Comparison of ENCODE assay signal across 9 mouse cellular contexts in genomic region chr7:24363228-24363627, GRCm38 (mm10). TPM values are rescaled to one million over a fixed set of nuclear protein-coding genes. Genes with fewer than 3 reads are reported as not detected.
A peak's percentile ranks its signal among the peaks of the same experiment; 100 is the strongest.
DNase-seq lines count a peak whose midpoint lies in the region; ATAC-seq lines count a peak whose summit lies in the region.
"Had no signal": no experiment of that assay in that cellular context is flagged by ENCODE, and none has a peak within 500 bp of the region (broad histone marks: within the 10 kb centered on the region; RNA-seq: fewer than 3 reads in every experiment).

No protein-coding gene starts in this region.

- H3K4me3 ChIP-seq in embryonic facial prominence, embryonic 10.5 days: no peak overlapping the region

- ATAC-seq in activated CD4-positive, CD25-positive, alpha-beta regulatory T cell, adult 4 months: no peak

- no peaks in the 10 kb centered on the region for H3K27me3 ChIP-seq in embryonic facial prominence, embryonic 10.5 days (replicated peaks; ENCODE audit: low read depth, poor library complexity, severe bottlenecking)

- H3K36me3 ChIP-seq in embryonic facial prominence, embryonic 10.5 days (replicated peaks): no peaks in the 10 kb centered on the region

- H3K27ac ChIP-seq in embryonic facial prominence, embryonic 10.5 days (replicated peaks): no peak overlapping the region

- H3K9me3 ChIP-seq in embryonic facial prominence, embryonic 10.5 days: peaks cover 3% of the 10 kb centered on the region; the same call in 1 of the 2 replicates

- peak; percentile 44 for DNase-seq in heart, postnatal 4 days
- DNase-seq in heart, adult 9 months (ENCODE audit: low spot score in 2 of 2): no peak
- DNase-seq in spleen, postnatal 10 days (ENCODE audit: low spot score in 2 of 2): peak; percentile 64 to 81
- DNase-seq in spleen, adult 12 weeks (ENCODE audit: low spot score): no peak
- peak; percentile 53 for DNase-seq in embryonic facial prominence, embryonic 10.5 days (ENCODE audit: low spot score)
- peak; percentile 75 for DNase-seq in retina, postnatal 1 day
- DNase-seq in cerebellum, adult 11 months: no peak

- WGBS in embryonic facial prominence, embryonic 10.5 days: 25% methylated on average over 7 of the region's 7 CpGs

- no peaks in the 10 kb centered on the region for H3K4me1 ChIP-seq in embryonic facial prominence, embryonic 10.5 days

RNA-seq across cellular contexts. Expression of gene Kcnn4, which starts 6.8 kb away (rescaled TPM):
- 1 to 10 TPM; 1.0 TPM for total RNA-seq in heart, postnatal 4 days (2021)
- 3.0 and 3.5 TPM in 2 replicates for polyA plus RNA-seq in embryonic facial prominence, embryonic 10.5 days (2016; fragmentation: Nextera tagmentation; extraction: Ambion mirVana)
- 100 to 1,000 TPM; 101 to 105 TPM for polyA plus RNA-seq in activated CD4-positive, CD25-positive, alpha-beta regulatory T cell, adult 4 months (2017; shearing (Covaris generic))

RNA-seq across cellular contexts. Expression of gene Lypd5, which starts 14.2 kb away (rescaled TPM):
- total RNA-seq in heart, postnatal 4 days (2021): not detected
- not detected in 2 replicates for polyA plus RNA-seq in embryonic facial prominence, embryonic 10.5 days (2016; fragmentation: Nextera tagmentation; extraction: Ambion mirVana)
- polyA plus RNA-seq in activated CD4-positive, CD25-positive, alpha-beta regulatory T cell, adult 4 months (2017; shearing (Covaris generic)): not detected
- polyA plus RNA-seq: heart, embryonic 16.5 days had no signal

RNA-seq across cellular contexts. Expression of gene Tescl, which starts 29.5 kb away (rescaled TPM):
- under 1 TPM; 0.32 to 0.33 TPM for total RNA-seq in heart, postnatal 4 days (2021)
- polyA plus RNA-seq in embryonic facial prominence, embryonic 10.5 days (2016; fragmentation: Nextera tagmentation; extraction: Ambion mirVana): 0.17 TPM in 1 of 2 replicates, not detected in the other
- polyA plus RNA-seq in activated CD4-positive, CD25-positive, alpha-beta regulatory T cell, adult 4 months (2017; shearing (Covaris generic)): not detected

RNA-seq across cellular contexts. Expression of gene Smg9, which starts 36.2 kb away (rescaled TPM):
- total RNA-seq in heart, postnatal 4 days (2021): 10 to 100 TPM; 15.0 to 15.5 TPM
- 25.8 and 26.3 TPM in 2 replicates for polyA plus RNA-seq in embryonic facial prominence, embryonic 10.5 days (2016; fragmentation: Nextera tagmentation; extraction: Ambion mirVana)
- polyA plus RNA-seq in activated CD4-positive, CD25-positive, alpha-beta regulatory T cell, adult 4 months (2017; shearing (Covaris generic)): 10 to 100 TPM; 24.1 to 31.0 TPM

RNA-seq across cellular contexts. Expression of gene Zfp94, which starts 46.8 kb away (rescaled TPM):
- total RNA-seq in heart, postnatal 4 days (2021): 1 to 10 TPM; 1.0 to 1.8 TPM
- 13.8 and 13.9 TPM in 2 replicates for polyA plus RNA-seq in embryonic facial prominence, embryonic 10.5 days (2016; fragmentation: Nextera tagmentation; extraction: Ambion mirVana)
- 1 to 10 TPM; 7.8 to 9.3 TPM for polyA plus RNA-seq in activated CD4-positive, CD25-positive, alpha-beta regulatory T cell, adult 4 months (2017; shearing (Covaris generic))

Comparison
In these comparisons a context has a peak if more than half of its experiments do, and no peak if none do; other contexts are left out.
1. DNase-seq: peak in heart, postnatal 4 days (single experiment), spleen, postnatal 10 days (2 of 2), embryonic facial prominence, embryonic 10.5 days (single experiment) and retina, postnatal 1 day (single experiment); none in heart, adult 9 months (0 of 2), spleen, adult 12 weeks (single experiment) and cerebellum, adult 11 months (single experiment).
2. RNA of gene Kcnn4, which starts 6.8 kb away (polyA plus RNA-seq): 101 to 105 TPM in activated CD4-positive, CD25-positive, alpha-beta regulatory T cell, adult 4 months; 3.0 to 3.5 TPM in embryonic facial prominence, embryonic 10.5 days; every median in the first group is over 10 times any median in the second.